Mouse (Mus musculus) gastrocnemius, adult 2 months (tissue): ENCODE results near the gene Esrrg. TPM values are rescaled to one million over a fixed set of nuclear protein-coding genes. Genes with fewer than 3 reads are reported as not detected.

Experiments used
- DNase-seq: peaks from one replicate; pipeline ENCODE4 v3.0.0; 2022
- H3K27ac ChIP-seq: fragments of 200-600 bp; 2 replicates; pipeline ENCODE4 v1.8.1; 2022; ENCODE audit warnings: mild to moderate bottlenecking
- H3K4me3 ChIP-seq: fragments of 200-600 bp; 2 replicates; pipeline ENCODE4 v1.8.1; 2022; ENCODE audit warnings: mild to moderate bottlenecking, moderate library complexity
- CTCF ChIP-seq: fragments of 200-600 bp; IDR thresholded peaks from 2 replicates; pipeline ENCODE4 v1.8.1; 2022; ENCODE audit warnings: antibody characterized with exemption, mild to moderate bottlenecking, moderate library complexity
- intact Hi-C: fragments of 180-260 bp; cut with DNase I; formaldehyde crosslinking; loops from one replicate; pipeline ENCODE4 v1.15.1; 2025
- total RNA-seq, 2 experiments: library from RNA; stranded (reverse); gene quantifications; 2 replicates each; pipeline ENCODE4 v1.2.3; 2021

Gene Esrrg
- total RNA-seq, 2 experiments from 2014 or later, result 21.1 to 39.1 TPM

GRCm38 (mm10) chr1:187767355-187767754 is 158.8 kb downstream of the Esrrg start:
- Histone ChIP-seq H3K4me3 (no peak overlapping the region), H3K27ac (no peak overlapping the region)
- intact Hi-C loops, result no loop called here
- DNase-seq, result no peak
- no peak for TF ChIP-seq CTCF

- intact Hi-C loops, result loop anchor here (10.0 kb wide), 1 partner anchor 325 kb away; no protein-coding TSS in a partner anchor
- no peak for DNase-seq
- H3K27ac ChIP-seq, result no peak overlapping the region
- no peak overlapping the region for H3K4me3 ChIP-seq
- TF ChIP-seq CTCF, result no peak
These were observed 161.6 kb downstream of the Esrrg start for GRCm38 (mm10) chr1:187770234-187770633.

DNA sequence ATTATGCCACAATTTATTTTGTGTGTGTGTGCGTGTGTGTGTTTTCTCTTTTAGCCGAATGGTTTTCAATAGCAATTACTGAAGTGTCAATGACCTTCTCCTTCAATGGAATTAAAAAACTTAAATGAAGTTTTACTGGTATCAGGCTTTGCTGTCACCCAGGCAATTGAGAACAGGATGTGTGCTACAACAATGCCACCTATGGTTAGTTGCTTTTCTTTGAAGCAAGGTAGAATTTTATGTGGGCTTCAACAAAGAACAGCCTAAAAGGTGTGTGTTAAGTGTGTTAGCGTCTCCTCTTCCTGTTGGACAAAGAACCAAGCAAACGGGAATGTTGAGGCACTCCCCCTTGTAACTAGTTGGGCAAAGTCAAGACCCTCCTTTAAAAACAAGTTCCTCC is 162.5 kb downstream of the Esrrg start:
- peak; percentile 22; the same call in 1 of the 2 replicates for TF ChIP-seq CTCF

DNA sequence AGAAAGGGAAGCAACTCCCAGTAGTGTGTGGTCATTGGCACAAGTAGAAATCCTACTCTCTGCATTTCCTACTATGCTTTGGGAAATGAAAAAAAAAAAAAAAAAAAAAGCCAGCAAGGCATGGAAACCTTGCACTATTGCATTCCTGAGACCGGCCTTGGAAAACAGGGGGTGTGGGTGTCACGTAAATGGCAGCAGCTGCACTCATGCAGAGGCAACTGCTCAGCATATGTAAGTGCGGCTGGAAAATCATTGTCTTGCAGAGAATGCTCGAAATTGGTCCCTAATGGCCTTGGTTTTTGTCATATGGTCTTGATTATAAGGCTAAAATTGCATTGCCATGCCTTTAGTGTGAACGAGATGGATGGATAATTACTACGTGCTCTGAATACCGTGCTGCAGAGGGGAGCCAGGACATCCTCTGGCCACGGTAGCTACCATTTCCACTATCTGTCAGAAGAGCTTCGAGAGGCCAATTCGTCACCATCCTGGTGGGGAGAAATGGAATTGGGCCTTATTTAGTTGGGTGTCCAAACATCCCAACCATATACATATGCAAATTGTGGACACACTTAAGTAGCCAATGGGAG is 171.1 kb downstream of the Esrrg start:
- Histone ChIP-seq H3K27ac (no peak overlapping the region), H3K4me3 (no peak overlapping the region)
- intact Hi-C loops, result loop anchor here (10.0 kb wide), 1 partner anchor 335 kb away; no protein-coding TSS in a partner anchor
- TF ChIP-seq CTCF, result no peak
- DNase-seq, result no peak

More for the DNA sequence above, 162.5 kb downstream of the Esrrg start:
- Histone ChIP-seq H3K4me3 (no peak overlapping the region), H3K27ac (no peak overlapping the region)
- DNase-seq, result no peak
- intact Hi-C loops, result loop anchor here (10.0 kb wide), 1 partner anchor 326 kb away; no protein-coding TSS in a partner anchor

DNA sequence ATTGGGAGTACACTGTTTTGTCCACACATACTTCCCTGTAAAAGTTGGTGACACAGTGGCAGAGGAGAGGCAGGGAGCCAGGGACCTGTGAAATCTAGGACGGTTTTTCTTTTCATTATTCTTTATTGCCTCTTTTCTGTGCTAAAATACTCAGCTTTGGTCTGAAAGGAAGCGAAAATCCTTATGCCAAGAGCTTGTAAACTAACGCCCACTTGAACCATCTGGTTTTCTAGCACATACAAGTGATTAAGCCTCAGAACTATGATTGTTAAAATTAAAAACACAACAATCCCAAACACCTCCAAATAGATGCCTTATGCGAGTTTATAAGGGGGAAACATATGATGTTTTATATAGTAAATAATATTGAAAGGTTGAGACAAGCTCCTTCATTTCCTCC is 176.6 kb downstream of the Esrrg start:
- Histone ChIP-seq H3K27ac (no peak overlapping the region), H3K4me3 (no peak overlapping the region)
- DNase-seq, result no peak
- intact Hi-C loops, result no loop called here
- TF ChIP-seq CTCF, result no peak

DNA sequence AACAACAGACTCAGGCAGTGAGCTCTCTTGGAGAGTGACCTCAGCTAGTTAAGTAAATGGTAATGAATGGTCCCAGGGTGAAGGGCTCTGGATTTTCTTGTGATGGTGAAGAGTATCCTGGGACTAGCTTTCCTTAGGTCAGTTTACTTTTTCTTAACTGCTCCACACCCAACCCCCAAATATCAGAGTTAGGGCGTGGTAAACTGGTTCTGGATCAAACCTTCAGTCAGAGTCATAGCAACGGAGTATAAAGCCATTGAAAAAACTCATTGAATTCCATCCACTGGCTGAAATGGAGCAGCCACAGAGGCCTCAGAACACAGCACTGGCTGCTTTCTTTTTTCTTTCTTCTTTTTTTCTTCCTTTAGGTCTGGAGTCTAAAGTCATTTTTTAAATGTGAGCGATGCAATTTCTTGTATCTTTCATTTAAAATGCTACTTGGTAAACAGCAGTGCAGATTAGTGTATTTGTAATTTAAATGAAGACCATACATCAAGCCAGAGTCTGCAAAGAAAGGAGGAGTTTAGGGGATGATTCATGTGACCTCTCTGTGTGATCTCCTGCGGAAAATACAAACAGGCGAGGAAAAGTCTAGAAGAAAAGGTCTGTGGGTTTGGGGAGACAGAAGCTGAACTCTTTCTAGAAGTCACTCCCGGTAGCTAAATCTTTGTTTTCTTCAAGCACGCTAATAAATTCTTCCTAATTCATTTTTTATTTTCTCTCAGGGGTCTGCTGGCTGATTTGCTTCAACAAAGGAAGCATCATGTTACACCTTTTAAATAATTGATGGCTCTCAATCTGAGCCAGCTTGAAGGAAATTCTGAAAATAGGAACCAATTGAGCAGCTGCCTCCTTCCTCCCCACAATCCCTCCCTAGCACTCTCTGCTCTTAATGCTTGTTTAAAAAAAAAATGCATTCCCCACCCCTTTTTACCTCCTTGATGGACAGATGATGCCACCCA is 178.7 kb downstream of the Esrrg start:
- no peak overlapping the region for H3K4me3 ChIP-seq
- no peak for DNase-seq
- intact Hi-C loops, result no loop called here
- no peak for TF ChIP-seq CTCF
- H3K27ac ChIP-seq, result no peak overlapping the region

DNA sequence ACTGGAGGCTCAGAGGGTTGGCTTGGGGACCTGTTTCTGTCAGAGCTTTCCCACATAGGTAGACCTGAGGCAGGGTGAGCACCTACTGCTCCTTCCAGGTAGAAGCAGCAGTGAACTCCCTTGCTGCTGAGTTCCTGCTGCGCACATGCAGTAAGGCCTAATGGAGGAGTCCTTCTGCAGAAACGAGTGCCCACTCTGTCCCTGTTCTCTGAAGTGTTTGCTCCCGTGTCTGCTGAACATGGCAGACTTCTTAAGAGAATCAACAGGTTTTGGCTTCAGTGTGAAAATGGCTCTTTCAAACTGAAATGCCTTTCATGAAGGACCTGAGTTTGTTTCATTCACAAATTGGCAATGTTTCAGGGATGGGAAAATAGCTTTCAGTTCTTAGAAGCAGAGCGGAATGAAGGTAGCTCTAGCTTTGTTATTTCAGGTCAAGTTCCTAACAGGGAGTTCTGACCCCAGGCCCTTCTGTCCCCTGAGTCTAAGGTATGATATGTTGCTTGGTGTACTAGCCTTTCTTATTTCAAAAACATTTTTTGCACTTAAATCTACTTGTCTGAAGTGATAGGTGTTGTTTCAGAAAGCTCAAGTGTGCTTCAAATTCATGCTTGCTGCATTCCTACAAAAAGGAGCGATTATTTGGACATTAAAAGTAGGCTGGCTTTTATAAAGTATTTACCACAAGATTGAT is 185.8 kb downstream of the Esrrg start:
- Histone ChIP-seq H3K4me3 (no peak overlapping the region), H3K27ac (no peak overlapping the region)
- no peak for TF ChIP-seq CTCF
- DNase-seq, result no peak
- intact Hi-C loops, result no loop called here

GRCm38 (mm10) chr1:187795551-187795950 is 187.0 kb downstream of the Esrrg start:
- TF ChIP-seq CTCF, result no peak
- intact Hi-C loops, result no loop called here
- H3K4me3 ChIP-seq, result no peak overlapping the region
- DNase-seq, result no peak
- H3K27ac ChIP-seq, result no peak overlapping the region; the same call in 1 of the 2 replicates

DNA sequence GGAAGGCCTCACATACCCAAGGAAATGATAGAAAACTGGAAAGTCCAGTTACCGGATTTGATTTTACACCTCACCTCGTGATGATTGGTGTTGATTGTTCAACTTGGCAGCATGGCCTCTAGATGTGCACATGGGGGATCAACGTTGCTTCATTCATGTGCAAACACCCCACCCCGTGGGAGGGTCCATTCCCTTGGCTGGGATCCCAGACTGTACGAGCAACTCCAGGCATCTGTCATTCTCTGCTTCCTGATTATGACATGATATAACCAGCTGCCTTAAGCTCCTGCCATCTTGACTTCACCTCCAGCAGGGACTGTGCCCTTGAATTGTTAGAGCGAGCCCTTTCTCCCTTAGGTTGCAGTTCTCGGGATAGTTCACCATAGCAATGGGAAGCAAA is 190.7 kb downstream of the Esrrg start:
- no peak overlapping the region for H3K27ac ChIP-seq
- intact Hi-C loops, result no loop called here
- no peak overlapping the region for H3K4me3 ChIP-seq
- DNase-seq, result no peak
- TF ChIP-seq CTCF, result no peak

DNA sequence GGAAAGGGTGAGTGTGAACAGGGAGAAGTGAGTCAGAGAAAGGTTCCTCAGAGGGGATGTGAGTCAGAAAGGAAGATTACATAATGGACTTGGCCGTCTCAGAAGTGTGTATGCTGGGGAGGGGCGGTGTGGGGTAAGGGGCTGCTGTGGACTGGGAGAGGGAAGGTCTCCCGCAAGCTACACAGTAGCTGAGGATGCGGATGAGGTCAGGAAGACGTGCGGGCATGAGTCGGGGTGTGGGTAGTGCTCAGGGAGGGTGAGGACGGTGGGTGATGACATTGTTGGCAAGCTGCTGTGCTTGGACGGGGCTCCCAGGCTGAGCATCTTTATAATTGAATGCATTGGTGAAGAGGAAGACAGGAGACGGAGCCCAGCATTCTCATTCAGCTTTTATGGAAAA is 192.2 kb downstream of the Esrrg start:
- no peak overlapping the region for H3K27ac ChIP-seq
- no peak overlapping the region for H3K4me3 ChIP-seq
- DNase-seq, result peak; percentile 38
- intact Hi-C loops, result no loop called here
- no peak for TF ChIP-seq CTCF

GRCm38 (mm10) chr1:187803566-187803965 is 195.0 kb downstream of the Esrrg start:
- intact Hi-C loops, result no loop called here

DNA sequence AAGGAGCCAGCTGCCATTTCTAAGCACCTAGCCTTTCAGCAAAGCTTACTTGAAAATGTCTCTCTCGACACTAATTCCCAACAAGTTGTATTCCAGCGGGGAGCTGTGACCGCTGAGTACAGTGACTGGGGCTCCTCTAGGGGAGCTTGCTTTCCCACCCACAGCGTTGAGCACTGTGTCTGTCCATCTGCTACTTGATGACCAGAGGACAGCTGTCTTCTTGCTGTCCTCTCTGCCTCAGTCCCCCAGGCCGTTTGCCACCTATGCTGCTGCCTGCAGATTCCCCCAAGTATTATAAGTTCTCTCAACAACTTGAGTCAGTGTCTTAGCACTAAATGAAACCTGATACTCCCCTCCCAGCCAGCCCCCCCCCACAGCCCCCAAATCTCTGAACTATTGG is 195.4 kb downstream of the Esrrg start:
- intact Hi-C loops, result no loop called here
- H3K4me3 ChIP-seq, result no peak overlapping the region
- H3K27ac ChIP-seq, result no peak overlapping the region
- no peak for TF ChIP-seq CTCF
- DNase-seq, result no peak

More at GRCm38 (mm10) chr1:187803566-187803965, 195.0 kb downstream of the Esrrg start:
- Histone ChIP-seq H3K4me3 (no peak overlapping the region), H3K27ac (no peak overlapping the region)
- no peak for DNase-seq
- TF ChIP-seq CTCF, result no peak

- Histone ChIP-seq H3K27ac (no peak overlapping the region), H3K4me3 (no peak overlapping the region)
- intact Hi-C loops, result no loop called here
- no peak for TF ChIP-seq CTCF
- no peak for DNase-seq
These were observed 196.4 kb downstream of the Esrrg start for GRCm38 (mm10) chr1:187805001-187805400.
